Mouse (Mus musculus): ENCODE data around the gene Rbm47.

DNA sequence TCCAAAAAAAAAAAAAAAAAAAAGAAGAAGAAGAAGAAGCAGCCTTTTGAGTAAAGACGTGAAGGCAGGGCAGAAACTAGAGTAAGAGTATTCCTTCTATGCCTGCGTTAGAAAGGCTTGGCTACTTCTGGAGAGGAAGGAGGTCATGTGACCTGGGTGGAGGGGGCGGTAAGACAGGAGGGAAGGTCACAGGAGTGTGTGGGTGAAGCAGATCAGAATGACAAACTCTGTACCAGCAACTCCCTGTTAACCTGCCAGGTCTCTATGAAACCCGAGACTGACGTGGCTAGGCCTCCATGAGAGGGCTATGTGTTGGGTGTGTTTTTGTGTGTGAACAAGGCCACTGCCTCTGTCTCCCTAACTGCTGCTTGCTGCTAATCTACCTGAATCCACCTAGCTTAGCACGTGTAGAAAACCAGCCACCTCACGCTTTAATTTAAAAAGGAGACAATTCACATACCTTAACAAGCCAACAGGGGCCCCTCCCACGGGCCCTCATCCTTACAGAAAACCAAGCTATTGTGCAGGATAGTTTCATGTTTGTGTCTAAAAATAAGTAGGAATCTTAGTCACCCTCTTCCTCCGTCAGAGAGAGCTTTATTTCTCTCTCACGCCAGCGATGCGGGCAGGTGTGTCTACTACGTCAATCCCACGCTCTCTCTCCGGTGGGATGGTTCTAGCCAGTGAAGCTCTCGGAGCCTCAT is 17.7 kb upstream of the Rbm47 start:
- TF ChIP-seq GATA1 (IDR thresholded peaks at IDR 0.05; ENCODE audit: low read length) (no peak), TAL1 (IDR thresholded peaks at IDR 0.05; ENCODE audit: low read length) (no peak)
